Mouse (Mus musculus) frontal cortex, postnatal 36 days (tissue): Measurements from ENCODE around the gene Hmga1.

Experiments used
- DNase-seq, 2 experiments: peaks; one replicate each; pipeline ENCODE4 v3.0.0; 2022; ENCODE audit warnings: low spot score in 2 of 2

Gene Hmga1

DNA sequence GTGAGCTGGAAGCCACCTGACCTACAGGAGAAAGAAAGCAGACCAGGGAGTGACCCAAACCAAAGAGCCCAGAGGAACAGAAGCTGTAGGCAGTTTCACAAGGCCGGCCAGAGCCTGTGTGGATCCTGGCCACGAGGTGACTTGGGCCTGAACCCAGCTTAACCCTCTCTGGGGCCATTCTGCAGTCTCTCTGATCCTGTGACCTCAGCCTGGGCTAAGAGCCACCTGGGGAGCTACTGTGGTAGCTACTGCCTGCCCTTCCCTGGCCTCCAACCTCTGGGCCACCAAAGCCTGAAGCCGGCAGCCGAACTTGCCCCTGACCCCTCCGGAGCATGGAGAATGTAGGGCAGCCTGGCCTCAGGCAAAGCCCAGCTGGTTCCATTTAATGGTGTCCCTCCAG, 27.5 kb upstream of the Hmga1 start:
- DNase-seq, result no peak

DNA sequence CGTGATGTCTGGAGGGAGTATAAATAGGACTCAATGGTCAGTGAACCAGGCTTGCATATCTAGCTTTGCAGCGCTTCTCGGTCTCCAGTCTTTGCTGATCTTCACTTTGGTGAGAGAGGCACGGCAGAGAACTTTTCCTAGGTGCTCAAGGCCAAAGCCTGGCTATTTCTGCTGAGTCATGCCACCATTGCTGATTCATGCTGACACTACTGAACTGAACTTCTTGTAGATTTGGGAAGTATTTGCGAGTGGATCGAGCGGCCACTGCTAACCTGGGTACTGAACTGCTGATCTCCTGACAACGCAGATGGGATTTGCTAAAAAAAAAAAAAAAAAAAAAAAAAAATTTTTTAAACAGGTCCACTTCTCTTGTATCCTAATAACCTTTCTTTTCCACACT, 24.2 kb upstream of the Hmga1 start:
- DNase-seq, result no peak

- no peak for DNase-seq
Observed at GRCm38 (mm10) chr17:27533354-27533753, 22.9 kb upstream of the Hmga1 start.

GRCm38 (mm10) chr17:27534718-27535117, 21.6 kb upstream of the Hmga1 start:
- DNase-seq, result peak; percentile 92

DNA sequence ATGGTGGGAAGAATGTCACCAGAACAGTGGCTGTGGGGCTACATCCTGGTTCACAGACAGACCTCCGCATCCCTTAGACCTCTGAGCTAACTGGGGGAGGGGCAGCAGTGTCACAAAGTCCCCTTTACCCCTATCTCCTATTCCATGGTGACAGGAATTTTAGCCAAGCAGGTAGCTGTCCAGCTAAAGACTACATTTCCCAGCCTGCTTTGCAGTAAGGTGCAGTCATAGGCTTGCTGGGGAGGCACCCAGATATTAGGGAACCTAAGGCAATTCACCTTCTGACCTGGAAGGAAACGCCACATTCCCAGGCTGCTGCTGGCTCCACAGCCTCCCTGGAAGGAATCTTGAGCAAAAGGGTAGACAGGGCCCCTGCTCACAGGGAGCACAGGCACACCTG, 15.0 kb upstream of the Hmga1 start:
- no peak for DNase-seq

DNA sequence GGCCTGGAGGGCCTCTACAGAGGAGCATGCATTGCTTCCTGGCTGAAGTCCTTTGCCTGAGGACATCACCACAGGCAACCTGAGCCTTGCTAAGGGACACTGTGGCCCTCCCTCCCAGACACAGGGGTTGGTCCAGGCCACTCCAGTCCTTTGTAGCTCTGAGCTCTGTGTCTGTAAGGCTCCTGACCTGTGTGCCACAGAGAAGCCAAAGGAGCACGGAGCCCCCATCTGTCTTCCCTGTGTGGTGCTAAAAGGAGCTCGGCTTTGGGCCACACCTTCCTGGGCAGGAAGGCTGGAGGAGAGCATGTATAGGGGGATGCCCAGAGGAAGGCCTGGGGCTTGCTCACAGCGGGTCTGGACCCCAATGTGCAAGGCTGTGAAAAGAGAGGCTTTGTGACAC, 14.3 kb upstream of the Hmga1 start:
- no peak for DNase-seq

GRCm38 (mm10) chr17:27544551-27544950, 11.7 kb upstream of the Hmga1 start:
- peak in 1 of 2 experiments; percentile 58 for DNase-seq

DNA sequence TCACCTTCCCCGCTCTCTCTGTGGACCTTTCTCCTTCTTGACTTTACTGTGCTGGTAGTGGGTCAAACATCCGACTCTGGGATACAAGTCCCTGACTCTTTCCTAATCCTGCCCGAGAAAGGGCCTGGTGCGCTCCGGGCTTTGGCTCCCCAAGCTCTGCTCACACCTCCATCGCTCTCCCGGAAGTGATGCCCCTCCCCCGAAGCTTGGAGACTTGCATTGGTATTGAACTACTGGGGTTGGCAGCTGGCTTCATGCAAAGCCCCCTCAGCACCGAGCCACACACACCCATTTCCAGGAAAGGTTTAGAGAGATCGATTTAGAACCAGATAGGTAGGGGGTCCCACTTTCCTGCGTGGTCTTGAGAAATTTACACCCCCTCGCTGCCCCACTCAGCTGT, 10.3 kb upstream of the Hmga1 start:
- DNase-seq, result no peak

DNA sequence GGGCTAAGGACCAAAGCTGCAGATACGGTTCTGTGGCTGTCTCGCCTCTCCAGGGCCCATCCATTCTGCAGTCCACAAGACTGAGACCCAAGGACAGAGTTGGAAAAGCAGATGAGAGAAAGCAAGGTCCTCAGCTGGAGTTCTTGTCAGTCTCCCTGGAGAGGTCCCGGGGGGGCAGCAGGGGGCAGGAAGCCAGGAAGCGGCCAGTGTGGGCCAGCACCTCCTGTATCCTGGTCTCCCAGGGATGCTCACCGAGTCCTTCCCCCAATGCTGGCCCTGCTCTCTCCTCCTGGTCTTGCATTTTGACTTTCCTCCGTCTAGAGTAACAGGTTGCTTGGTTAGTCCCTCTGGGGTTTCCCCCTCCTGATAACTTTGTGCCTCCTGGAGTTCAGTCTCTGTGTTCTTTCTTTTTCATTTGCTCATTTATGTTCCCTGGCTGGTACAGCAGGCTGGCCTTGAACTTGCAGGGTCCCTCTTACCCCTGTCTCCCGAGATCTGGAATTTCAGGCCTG, 9.7 kb upstream of the Hmga1 start:
- no peak for DNase-seq

DNA sequence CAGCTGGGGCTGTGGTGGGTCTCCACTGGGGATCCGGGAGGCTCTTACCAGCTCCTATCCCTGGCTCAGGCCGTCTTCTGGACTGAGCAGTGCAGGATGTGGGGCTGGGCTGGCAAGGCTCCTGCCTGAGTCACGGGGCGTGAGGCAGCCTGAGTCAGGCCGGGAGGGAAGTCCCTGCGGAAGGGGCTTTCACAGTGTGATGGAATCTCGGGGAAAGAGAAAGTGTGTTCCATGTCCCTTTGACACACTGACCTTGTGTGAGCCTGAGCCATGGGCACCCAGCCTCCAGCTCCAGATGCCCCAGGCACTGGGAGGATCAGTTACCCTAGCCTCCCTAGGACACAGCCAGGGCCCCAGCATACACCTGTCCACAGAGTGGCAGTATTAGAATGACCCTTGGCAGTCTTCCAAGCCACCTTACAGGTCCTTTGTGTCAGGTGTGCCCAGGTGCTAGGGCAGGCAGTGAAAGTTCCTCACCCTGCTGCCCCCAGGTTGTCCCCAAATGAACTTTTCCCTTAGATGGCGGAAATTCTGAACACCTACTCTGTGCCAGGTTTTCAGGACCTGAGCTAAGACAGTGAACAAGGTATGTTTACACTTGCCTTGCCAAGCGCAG, 8.9 kb upstream of the Hmga1 start:
- no peak for DNase-seq

- no peak for DNase-seq
Observed at GRCm38 (mm10) chr17:27549234-27549633, 7.1 kb upstream of the Hmga1 start.

DNA sequence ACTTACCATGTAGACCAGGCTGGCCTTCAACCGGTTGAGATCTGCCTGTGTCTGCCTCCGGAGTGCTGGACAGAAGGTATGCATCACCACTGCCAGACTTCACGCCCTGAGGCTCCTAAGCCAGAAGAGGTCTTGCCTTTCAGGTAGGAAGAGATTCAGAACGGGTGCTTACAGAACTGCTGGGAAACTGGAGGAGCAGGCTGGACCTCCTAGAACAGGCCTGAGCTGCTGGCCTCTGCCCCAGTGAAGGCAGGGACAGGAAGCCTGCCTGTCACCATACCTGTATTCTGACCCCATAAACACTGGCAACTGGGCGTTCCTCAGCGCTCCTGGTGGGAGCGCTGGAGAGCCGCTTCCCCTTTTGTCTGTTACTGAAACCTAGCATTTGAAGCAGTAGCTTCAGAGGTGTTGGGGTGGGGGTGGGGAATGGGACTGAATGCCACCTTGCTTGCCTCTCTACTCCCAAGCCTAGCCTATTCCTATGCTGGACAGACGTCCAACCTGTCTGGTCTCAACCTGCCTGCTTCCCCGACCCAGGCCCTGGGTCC, 4.8 kb upstream of the Hmga1 start:
- no peak for DNase-seq

DNA sequence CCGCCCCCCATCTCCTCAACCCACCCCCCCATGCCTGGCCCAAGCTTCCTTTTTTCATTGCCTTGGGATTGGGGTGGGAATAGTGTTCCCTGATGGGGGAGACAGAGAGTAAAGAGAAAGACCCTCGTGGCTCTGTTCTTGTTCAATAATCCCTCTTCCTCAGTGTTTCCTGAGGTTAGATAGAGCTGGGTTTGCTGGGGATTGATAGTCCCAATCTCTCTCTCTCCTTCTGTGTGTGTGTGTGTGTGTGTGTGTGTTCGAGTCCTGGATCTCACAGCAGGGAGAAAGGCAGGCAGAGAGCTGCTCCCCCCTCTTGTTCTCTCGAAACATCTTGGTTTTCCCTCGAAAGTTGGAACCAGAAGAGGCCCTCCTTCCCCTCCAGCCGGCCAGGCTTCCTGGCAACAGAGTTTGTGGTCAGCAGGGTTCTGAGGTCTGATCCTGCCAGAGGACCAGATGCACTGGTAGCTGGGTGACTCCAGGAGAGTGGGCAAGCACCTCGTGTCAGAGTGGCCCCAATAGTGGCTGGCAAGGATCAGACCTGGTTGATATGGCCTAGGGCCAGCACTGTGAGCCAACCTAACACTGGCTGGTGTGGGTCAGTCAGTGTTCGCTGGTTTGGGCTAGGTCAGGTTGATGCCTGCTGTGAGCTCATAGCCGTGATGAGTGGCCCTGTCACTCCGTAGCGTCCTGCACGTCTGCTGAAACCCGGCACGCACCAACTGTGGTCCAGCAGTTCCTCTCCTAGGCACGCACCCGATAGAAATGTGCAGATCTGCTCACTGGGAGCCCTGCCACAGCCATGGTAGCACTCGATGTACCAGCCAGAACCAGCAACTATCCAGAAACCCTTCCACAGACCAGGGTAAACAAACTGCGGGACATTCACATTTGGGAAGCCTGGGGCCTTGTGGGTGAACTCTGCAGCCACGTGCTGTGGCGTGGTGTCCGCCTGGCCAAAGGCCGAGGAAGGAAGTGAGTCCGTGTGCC, 3.8 kb upstream of the Hmga1 start:
- no peak for DNase-seq

DNA sequence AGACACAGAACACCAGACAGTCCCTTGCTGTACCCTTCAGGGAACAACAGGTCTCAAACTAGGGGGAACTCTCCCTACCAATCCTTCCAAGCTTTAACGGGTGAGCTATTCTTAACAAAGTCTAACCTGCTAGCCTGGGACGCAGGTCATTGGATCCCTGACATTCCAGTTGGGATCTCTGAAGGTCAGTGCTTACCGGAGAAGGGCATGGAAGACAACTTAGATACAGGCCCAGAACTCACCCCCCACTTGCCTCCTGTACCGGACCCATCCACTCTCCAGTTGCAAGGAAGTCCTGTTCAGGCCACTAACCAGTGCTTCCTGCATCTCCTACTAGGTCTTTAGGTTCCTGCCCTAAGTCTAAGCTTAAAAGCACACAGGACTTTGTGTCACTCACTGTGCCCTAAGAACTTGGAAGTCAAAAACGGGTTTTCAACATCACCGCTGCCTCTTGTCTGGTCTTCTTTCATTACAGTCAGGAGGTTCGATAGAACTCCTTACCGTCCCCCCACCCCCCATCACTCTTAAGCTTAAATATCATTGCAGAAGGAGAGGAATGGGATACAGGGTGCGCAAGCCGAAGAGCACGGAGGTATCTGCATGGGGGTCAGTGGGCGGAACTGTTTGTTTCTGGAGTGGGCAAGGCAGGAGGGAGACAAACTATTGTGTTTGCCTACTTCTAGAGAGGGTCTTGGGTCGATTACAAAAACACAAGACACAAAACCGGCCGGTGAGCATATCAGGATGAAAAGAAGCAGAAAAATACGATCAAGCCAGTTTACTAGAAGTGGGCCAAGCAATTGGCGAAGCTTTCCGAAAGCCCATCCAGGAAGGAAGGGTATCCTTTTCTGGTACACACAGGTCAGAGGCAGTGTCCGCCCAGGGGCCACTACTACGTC, 2.0 kb upstream of the Hmga1 start:
- DNase-seq, result no peak

GRCm38 (mm10) chr17:27555075-27555511, 1.2 kb upstream of the Hmga1 start:
- no peak for DNase-seq

DNA sequence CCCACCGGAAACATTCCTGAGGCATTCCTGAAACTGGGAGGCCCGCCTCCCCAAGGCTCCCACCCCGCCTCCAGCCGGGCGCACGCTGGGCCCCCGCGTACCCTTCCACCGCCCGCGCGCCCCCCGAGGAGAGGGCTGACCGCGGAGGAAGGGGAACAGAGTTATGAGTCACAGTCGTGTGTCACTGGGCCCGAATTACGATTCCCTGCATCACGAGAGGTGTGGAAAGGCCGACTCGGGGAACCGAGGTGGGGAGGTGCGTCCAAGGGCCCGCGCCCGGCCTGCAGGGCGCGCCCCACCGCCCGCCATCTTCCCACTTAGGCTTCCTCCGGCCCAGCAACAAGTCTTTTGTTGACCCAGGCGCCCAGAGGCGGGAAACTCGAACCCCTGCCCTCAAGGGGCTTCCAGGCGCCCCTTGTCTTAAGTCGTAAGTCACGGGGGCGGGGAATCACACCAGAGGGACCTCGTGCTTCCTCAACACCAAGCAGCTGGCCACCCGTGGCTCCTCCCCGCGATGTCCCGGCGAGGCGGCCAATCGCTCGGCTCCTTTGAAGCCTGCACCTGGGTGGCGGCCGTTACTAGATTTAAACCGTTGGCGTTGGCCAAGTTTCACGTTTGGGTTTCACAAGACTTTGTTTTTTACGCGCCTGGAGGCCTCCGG, 655 bp upstream of the Hmga1 start:
- no peak for DNase-seq

DNA sequence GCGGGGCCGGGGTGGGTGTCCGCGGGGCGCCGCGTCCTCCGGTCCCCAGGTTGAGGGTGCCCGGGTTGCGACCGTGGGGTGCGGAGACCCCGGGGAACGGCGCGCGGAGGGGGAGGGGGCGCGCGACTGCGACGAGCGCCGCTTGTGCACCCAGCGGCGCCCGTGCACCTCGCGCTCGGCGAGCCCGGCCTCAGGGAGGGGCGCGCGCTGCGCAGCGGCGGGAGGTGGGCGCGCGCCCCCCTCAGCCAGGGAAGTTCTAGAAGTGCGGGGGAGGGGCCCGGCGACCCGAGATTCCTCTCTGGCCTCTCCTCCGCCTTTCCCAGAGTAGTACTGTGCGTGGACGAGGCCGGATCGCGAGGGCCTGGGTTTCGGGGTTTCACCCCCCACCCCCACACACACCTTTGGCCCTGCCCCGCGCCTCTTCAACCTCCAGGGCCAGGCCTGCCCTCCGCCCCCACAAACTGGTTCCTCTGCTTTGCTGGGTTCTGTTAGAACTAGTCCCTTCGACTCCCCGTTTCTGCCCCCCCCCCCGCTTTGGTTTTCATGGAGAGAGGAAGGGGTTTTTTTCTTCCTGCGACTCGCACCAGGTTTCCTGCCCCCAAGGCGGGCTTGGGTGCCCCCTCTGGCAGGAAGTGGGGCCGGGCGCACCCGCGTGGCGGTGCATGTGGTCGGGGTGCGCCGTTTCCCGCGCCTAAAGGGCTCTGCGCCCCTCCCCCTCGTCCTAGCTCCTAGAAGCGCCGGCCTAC, 1.1 kb downstream of the Hmga1 start:
- no peak for DNase-seq

DNA sequence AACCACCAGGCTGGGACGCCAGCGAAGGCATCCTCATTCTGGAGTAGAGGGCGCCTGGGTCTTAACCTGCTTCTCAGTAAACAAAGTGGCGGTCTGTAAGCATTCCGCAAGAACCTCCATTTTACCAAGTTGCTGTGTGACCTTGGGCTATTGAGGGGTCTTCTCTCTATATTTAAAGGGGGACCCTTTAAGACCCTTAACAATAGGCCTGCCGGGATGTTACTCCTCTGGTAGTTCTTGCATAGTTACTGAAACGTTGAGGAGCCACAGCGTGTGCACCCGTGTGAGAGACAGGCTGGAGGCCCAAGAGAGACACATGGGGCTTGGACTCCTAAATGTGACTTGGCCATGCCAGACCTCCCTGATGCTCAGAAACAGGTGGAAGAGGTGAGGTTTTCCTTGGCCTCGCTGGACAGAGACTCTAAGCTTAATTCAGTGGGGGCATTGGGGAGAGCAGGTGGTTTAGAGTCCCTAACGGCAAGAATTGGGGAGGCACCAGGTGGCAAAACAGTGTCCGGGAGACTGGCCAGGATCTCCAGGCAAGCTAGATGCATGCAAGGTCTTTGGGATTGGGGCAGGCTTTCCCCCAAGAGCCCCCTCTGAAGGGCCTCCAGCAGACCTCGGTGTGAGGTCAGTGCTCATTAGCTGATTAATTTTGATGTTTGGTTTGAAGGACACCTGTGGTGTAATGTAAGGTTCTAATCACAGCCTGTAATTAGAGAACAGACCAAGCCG, 1.8 kb downstream of the Hmga1 start:
- DNase-seq, result no peak

GRCm38 (mm10) chr17:27558845-27559244, 2.5 kb downstream of the Hmga1 start:
- DNase-seq, result no peak

DNA sequence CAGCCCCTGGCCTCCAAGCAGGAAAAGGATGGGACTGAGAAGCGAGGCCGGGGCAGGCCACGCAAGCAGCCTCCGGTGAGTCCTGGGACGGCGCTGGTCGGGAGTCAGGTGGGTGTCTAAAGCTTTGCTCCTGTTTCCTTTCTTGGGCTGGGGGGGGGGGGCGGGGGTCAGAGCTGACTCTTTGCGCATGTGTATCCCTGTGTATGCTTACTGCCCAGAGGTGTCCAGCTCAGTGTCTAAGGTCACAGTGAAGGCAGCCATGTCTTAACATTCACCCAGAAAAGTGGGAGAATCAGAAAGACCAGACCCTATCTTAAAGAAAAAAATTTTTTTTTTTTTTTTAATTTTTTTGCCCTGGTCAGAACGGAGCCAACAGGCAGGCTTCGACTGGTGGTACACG, 3.3 kb downstream of the Hmga1 start:
- DNase-seq, result no peak
